Mouse (Mus musculus) skeletal muscle tissue, adult 2 months (tissue): ENCODE data around the gene Gck.
"Not testable (repeated sequence)": the region's sequence is repeated elsewhere in the genome, so short reads cannot be mapped to it uniquely, and the experiment has no call there.

Source experiments
- DNase-seq: peaks from one replicate; pipeline ENCODE4 v3.0.0-alpha.2; 2012; ENCODE audit warnings: low read depth, low spot score

The Gck gene

DNA sequence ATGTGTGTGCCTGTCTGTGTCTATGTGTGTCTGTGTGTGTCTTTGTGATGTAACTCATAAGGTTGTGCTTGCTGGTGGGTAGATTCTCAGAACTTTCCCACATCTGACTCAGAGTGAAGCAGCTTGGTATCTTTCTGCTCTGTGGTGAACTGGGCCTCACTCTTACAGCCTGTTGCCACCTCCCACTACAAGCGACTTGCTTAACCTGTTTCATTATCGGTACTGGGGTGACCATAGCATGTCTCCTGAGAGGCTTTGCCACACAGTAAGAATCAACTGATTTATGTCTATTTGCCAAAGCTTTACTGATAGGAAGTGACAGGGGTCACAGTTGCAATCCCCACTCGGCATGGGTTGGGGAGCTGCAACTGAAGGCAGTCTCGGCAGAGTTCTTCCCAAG, 41.2 kb downstream of the Gck start:
- DNase-seq: no peak

DNA sequence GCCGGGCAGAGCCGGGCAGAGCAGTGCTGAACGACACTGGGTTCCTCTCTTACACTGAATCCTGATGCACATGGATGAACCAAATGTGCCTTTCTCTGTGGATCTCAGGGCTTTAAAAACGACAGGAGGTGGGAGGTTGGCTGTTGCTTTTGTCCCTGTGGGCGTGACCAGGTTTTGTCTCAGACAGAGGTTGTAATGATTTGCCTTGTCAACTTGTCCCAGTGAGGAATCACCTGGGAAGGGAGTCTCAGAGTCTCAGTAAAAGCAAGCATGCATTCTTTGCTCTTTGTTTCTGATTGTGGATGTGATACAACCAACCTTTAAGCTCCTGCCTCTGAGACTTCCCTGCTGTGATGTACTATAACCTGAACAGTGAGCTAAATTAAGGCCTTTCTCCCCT, 42.8 kb downstream of the Gck start:
- no peak for DNase-seq

DNA sequence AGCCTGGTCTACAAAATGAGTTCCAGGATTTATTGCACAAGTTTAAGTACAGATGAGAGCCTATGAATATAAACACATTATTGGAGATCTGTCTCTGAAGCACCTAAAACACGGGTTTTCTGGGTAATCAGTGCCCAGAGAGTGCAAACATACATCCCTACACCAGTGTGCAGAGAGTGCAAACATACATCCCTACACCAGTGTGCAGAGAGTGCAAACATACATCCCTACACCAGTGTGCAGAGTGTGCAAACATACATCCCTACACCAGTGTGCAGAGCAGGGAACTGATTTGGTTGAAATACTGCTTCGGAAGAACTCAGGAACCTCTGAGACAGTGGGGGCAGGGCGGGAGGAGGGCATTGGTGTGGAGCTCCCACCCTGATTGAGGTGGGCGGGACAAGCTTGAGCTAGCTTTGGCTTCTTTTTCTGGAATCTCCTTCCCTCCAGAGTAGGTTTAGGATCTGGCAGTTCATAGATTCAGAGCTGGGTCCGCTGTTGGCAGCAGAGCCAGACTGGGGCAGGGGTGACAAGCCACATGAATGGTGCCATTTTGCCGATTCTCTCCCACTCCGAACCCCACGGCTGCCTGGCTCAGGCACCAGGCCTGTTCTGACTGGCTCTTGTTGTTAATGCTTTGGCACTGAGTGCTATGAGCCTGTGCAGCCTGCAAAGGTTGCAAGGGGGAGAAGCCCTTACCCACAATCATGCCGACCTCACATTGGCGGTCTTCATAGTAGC, 43.9 kb downstream of the Gck start:
- no peak for DNase-seq

DNA sequence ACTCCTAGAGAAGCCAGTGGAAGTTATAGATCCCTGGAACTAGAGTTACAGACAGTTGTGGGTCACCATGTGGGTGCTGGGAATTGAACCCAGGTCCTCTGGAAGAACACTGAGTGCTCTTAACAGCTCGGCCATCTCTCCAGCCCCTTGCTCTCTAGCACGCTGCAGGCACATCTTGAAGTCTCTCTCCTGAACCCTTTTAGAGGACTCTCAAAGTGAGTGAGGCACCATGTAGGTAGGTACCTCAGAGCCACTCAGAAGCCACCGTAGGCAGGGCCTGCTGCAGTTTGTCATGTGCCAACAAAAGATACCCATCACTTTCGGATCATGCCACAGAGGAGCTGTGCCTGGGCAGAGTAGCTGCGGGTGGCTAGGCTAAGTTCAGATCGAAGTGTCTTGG, 45.0 kb downstream of the Gck start:
- no peak for DNase-seq

DNA sequence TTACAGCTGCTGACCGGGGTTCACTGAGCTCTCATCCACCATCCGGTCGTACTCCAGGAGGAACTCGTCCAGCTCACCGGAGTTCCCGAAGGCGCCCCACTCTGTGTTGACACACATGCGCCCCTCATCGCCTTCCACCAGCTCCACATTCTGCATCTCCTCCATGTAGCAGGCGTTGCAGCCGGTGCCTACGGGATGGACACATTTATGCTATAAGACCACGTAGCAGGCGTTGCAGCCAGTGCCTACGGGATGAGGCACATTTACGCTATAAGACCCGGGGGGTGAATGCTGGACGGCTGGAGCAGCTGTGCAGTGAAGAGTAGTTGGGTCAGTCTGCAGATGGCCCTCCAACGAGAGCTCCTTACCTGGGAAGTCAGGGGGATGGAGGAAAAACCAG, 45.5 kb downstream of the Gck start:
- DNase-seq: no peak

DNA sequence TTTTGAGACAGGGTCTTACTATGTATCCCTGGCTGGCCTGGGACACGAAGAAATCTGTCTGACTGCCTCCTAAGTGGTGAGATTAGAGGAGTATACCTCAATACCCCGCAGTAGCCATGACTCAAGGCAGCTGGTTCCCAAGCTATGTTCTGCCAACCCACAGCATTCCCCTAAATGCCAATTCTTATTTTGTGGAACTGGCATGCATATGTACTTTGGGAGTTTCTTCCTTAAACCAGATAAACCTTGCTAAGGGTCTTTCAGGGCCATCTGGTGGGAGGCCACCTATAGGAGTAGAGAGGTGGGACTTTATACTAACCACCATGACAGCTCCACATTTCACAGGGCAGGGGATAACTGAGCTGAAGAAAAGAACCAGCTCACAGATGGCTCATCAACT, 46.0 kb downstream of the Gck start:
- DNase-seq: no peak

DNA sequence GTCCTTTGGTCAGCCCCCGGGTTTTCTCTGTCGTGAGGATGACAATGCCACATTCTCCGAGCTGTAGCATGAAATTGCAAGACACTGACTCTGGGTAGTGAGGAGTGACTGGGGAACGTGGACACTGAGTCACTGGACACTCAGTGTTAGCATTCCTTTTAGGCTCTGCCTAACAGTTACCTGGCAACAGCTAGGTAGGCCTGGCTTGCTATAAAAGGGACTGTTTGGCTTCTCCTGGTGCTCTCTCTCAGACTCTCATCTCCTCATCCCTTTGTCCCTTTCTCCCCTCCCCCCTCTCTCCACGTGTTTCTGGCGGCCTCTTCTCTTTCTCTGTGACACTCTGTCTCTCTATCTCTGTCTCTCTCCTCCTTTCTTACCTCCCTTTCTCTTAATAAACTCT, 47.5 kb downstream of the Gck start:
- no peak for DNase-seq

DNA sequence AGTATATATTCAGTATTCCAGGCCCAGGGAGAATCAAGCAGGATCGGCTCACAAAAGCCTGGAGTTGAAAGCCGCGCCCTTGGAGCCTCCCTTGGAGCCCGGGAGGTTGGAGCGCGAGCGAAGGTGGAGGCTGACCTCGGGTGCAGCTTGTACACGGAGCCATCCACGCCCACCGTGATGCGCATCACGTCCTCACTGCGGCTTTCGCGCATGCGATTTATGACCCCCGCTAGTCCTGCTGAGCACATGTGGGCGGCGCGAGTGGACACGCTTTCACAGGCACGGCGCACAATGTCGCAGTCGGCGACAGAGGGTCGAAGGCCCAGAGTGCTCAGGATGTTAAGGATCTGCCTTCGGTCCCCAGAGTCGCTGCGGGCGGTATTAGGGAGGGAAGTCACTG, 47.9 kb downstream of the Gck start:
- DNase-seq: no peak

DNA sequence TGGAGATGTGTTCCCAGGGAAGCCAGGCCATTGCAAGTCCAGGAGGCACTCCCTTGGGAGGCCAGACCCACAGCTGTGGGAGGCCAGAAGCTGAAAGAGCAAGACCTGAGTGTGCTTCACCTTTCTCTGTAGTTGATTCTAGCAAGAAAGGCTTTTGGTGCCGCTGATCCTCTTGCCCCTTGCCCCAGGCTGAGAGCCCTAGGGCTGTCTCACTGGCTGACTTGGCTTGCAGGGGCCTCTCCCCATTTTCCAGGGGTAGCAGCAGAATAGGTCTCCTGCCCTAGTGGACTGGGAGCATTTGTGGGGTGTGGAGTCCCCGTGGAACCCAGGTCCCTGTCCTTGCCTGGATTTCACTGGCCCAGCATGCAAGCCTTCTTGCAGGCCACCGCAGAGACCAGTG, 48.6 kb downstream of the Gck start:
- no peak for DNase-seq

DNA sequence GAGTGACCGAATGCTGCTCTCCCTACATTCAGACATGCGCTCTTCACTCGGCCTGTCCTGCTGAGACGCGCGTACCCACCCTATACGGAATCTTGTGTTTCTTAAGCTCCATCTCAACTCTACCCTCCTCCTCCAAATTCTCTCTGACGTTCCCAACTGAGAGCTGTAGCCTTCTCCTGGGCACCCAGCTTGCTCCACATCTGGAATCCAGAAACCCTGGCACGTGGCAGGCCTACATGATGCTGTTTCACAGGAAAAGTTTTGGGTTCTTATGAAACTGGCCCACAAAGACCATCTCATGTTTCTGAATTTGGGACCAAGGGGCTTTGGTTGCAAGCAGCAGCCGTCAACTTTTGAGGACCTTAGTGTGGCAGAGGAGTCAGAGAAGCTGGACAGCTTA, 50.6 kb downstream of the Gck start:
- no peak for DNase-seq

DNA sequence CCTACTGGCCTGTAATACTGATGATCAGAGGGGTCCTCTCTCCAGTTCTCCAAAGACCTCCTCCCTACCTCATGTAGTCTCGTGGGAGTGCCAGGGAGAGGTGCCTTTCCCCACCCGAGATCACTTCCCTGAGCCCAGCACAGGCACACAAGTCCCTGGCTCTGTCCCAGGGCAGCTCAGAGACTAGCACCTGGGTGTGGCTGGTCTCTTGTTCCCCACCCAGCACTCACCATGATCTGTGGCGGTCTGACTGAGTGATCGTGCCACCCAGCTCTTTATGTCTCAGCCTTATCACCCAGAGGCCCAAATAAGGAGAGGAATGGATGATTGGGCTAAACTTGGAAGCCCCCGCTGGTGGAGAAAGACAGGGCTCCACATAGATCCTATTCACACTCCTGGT, 51.4 kb downstream of the Gck start, which contains the start of gene Myl7:
Myl7 (minus strand) TSS at position 252 of the 400 bp plus-strand sequence.
- DNase-seq: no peak

DNA sequence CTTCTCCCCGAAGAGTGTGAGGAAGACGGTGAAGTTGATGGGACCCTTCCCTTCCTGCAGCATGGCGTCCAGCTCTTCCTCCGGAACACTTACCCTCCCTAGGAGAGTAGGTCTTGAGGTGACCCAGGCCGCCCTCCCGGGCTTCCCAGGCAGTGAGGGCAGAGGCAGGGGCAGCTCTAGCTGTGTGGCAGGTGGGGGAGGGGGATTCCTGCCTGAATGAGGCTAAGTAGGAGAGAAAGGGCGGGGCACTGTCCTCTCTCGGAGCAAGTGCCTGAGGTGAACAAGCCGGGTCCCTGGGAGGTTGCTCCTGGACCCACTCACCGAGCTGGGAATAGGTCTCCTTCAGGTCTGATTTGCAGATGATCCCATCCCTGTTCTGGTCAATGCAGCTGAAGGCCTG, 52.0 kb downstream of the Gck start:
- no peak for DNase-seq

DNA sequence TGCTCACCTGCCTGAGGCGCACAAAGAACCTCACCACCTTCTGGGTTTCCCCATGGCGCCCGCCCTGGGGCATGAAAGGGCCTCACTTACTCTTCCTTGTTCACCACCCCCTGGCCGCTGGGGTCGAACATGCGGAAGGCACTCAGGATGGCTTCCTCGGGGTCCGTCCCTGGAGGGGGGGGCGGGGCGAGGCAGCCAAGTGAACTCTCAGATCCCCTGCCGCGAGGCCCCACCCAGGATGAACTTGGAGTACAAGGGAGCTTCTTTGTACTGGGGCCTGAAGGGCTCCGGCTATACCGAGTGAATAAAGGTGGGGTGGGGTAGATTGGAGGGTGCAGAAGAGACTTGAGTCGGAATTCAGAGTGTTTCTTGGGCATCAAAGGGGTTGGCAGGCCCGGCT, 52.7 kb downstream of the Gck start:
- DNase-seq: no peak

DNA sequence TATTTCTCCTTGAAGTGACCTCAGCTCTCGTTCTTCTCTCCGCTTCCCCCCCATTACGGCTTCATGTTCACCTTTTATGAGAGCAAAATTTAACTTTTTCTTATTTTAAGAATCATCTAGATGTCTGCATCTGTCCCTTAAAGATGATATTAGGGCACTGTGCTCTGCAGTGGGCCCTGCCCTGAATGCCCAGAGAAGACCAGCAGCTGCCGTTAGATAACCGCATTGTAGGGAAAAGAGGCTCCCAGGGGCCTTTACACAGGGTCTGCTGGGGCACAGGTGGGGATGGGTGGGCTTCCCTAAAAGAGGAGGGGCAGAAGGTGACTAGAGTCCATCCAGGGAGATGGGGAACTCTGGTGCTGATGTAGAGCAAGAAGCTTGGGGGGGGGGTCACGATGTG, 56.1 kb downstream of the Gck start:
- no peak for DNase-seq

DNA sequence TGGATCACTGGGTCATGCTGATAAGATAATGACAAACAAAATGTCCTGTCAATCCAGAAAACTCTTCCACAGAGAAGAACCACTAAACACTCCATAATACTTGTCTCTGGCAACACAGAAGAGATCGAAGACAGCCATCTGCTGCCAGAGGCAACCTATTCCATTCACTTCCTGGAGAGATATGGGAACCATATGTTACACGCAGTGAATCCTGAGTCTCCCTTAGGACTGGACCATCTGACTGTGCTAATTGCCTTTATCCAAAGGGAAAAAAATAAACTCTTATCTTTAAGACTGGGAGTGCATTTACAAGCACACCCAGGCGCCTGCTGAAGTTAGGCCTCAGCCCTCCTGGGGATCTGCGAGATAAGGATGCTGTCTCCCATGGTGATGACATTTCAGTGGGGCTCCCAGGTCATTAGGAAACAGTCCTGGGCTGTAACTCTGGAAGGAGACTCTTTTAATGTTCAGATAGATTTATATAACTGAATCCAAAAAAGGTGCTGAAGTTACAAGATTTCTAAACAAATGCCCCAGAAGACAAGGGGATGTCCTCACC, 57.0 kb downstream of the Gck start:
- DNase-seq: no peak

DNA sequence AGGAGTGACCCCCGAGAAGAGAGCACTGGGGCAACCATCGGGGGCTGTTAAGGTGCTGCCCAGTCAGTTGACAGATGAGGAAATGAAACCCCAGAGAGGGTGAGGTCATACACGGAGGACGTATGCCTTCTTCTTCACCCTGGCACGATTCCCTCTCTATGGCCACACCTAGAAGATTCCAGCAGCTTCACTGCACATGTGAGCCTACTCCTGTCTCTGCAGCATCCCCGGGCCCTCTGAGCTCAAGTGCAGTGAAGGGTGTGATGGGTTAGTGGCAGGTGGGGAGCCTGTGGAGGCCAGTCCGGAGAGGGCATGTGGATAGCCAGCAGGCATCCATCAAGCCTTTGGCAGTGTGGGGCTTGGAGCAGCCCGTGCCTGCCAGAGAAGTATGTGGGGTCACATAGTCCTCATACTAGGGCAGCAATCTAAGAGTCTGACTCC, 57.7 kb downstream of the Gck start:
- no peak for DNase-seq

DNA sequence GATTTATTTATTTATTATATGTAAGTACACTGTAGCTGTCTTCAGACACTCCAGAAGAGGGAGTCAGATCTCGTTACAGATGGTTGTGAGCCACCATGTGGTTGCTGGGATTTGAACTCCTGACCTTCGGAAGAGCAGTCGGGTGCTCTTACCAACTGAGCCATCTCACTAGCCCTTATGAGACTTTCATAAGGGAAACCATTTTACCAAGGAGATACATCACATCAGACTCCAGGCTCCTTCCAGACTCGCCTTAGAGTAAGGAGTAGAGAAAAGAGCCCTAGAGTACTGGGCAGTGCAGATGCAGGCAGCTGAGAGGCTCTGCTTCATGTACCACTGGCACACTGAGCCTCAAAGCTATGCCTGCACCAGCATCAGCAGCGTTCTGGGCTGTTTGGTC, 61.3 kb downstream of the Gck start:
- DNase-seq: not testable (repeated sequence)

DNA sequence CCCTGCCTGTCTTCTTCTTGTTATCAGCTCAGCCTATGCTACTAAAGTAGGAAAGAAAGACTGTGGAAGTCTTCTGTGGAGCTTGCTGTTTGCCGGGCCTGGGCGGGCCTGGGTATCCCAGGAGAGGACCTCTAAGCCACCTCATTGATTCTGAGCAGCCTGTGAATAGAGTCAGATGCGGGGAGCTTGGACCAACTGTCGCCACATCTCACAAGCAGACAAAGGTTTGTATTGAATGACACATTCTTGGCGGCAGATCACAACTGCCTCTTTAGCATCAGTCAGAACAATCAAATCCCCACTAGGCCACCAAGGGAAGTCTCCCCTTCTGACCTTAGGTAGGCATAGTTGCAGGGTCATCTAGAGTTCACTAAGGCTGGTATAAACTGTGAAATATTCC, 62.6 kb downstream of the Gck start:
- DNase-seq: no peak

DNA sequence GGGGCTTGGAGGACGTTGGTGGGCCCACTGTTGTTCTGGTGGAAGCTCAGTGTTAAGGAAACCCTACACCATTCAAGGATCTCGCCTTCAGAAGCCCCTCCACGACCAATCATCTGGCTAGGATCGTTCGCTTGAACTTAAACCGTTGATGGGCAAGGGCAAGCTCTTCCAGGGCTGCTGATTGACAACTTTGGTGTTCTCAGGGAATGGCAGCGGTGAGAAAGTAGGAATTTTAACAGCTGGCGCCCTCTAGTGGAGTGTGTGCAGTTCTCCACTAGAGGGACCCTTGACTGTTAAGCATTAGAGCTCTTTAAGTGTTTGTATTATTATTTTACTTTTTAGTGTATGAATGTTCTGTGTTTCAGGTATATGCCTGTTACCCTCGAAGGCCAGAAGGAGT, 63.7 kb downstream of the Gck start:
- DNase-seq: peak; percentile 68

DNA sequence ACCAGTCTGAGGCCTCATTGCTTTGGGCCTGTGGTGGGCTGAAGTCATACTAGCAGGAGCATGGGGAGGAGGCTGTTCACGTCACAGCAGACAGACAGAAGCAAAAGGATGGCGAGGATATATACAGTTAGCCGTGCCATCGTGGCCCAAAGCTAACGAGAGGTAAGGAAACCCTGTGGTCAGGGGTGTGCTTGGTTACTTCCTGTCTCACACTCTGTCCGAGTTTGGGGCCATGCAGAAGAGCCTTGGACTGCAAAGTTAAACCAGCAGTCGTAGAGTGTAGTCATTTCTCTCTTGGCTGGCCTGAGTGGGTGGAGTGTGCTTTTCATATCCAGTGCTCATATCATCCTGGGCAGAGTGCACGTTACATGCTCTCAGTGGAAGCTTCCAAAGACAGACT, 67.4 kb downstream of the Gck start:
- no peak for DNase-seq

DNA sequence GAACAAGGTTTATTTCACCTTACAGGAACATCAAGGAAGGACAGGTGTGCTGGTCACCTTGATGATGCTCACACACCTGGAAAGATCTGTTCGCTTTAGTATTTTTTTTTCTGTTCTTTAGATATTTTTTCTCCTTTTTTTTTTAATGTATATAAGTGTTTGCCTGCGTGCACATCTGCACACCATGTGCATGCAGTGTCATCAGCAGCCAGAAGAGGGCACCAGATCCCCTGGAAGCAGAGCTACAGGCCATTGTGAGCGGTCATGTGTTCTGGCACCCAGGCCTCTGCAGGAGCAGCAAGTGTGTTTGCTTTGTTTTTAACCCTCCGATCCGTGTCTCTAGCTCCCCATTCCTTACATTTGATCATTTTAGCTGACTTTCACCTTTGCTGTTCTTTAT, 70.0 kb downstream of the Gck start:
- DNase-seq: no peak

DNA sequence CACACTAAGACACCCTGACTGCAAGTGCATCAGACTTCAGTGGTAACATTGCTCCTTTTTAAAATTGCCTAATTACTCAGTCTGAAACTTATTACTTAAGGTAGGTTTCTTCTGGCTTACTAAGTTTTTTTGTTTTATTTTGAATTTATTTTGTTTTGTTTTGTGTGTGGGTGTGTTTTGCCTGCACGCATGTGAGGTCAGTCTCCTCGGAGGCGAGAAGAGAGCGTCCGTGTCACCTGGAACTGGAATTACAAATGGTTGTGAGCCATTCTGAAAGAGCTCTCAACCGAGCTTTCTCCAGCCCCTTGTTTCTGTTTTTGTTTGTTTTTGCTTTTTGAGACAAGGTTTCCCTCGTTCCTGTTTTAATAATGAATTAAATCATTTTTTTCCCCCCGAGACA, 71.2 kb downstream of the Gck start:
- DNase-seq: no peak

DNA sequence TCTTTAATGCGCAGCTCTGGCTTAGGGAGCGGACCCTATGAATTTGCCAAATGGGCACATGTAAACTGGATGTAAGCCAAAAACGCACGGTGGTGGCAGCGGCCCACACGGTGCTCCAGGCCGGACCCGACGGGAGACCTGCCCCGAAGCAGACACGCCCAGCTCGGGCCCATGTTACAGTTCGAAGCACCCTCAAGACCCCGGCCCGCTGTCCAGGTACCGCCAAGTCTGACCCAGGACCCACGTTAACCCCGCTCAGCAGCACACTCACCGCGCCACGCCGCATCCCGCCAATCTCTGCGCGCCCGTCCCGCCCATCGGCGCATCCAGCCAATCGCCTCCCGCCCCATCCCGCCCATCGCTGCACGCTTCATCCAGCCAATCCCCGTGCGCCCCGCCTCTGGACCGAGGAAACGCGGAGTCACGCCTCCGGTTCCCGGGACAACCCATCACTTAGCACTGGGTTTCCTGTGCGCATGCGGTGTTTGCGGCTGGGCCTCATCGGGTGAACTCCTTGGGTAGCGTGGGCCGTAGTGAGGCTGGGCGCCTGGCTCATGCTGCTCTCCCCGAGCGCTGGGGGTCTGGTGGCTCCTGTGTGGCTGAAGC, 71.9 kb downstream of the Gck start, which contains the start of gene Pold2:
Pold2 (minus strand) TSS at position 372 of the 606 bp plus-strand sequence.
- DNase-seq: peak; percentile 97
